Mouse (Mus musculus) stomach, postnatal 0 days (tissue): Measurements from ENCODE around the gene Olfr958. TPM values are rescaled to one million over a fixed set of nuclear protein-coding genes. Genes with fewer than 3 reads are reported as not detected.

Experiments
- ATAC-seq: fragments of 200-750 bp; cut with Nextera tagmentation; 2 replicates; pipeline ENCODE4 v1.8.0; 2017; ENCODE audit not compliant: low FRiP score, low TSS enrichment
- DNase-seq: peaks from one replicate; pipeline ENCODE4 v3.0.0-alpha.2; 2016; ENCODE audit warnings: low spot score
- H3K27ac ChIP-seq: fragments of 300-500 bp; sonication (generic); replicated peaks from 2 replicates; pipeline ENCODE4 v1.5.1; 2014; ENCODE audit warnings: mild to moderate bottlenecking, control low read depth
- H3K27me3 ChIP-seq: fragments of 300-500 bp; sonication (generic); 2 replicates; pipeline ENCODE4 v1.6.1; 2014; ENCODE audit warnings: low read length; ENCODE audit not compliant: control insufficient read depth, insufficient read depth
- H3K36me3 ChIP-seq: fragments of 300-500 bp; sonication (generic); 2 replicates; pipeline ENCODE4 v1.6.1; 2014; ENCODE audit warnings: low read length, mixed read lengths; ENCODE audit not compliant: control insufficient read depth, insufficient read depth
- H3K4me1 ChIP-seq: fragments of 300-500 bp; sonication (generic); replicated peaks from 2 replicates; pipeline ENCODE4 v1.6.1; 2014; ENCODE audit warnings: antibody characterized with exemption; ENCODE audit not compliant: control insufficient read depth, insufficient read depth
- H3K4me2 ChIP-seq: fragments of 300-500 bp; sonication (generic); replicated peaks from 2 replicates; pipeline ENCODE4 v1.6.1; 2014; ENCODE audit warnings: low read depth, mild to moderate bottlenecking, control low read depth, moderate library complexity
- H3K4me3 ChIP-seq: fragments of 300-500 bp; sonication (generic); 2 replicates; pipeline ENCODE4 v1.5.1; 2014; ENCODE audit warnings: low read depth, low read length, control low read depth
- H3K9ac ChIP-seq: fragments of 300-500 bp; sonication (generic); 2 replicates; pipeline ENCODE4 v1.6.1; 2014; ENCODE audit warnings: mild to moderate bottlenecking, low read length, control low read depth, mixed read lengths
- H3K9me3 ChIP-seq: fragments of 300-500 bp; sonication (generic); 2 replicates; pipeline ENCODE4 v1.6.1; 2016; ENCODE audit warnings: low read length; ENCODE audit not compliant: control insufficient read depth
- CTCF ChIP-seq: IDR thresholded peaks from 2 replicates; pipeline ENCODE4 v1.5.1; 2016; ENCODE audit warnings: antibody characterized with exemption, low read depth, mild to moderate bottlenecking, moderate library complexity
- EP300 ChIP-seq: optimal IDR thresholded peaks from 2 replicates; pipeline ENCODE3; 2016; ENCODE audit warnings: antibody characterized with exemption
- WGBS: fragments of 180-500 bp; shearing (Covaris S2); extraction: QIAGEN DNeasy Blood & Tissue Kit; methylation state at CpG from one replicate; pipeline ENCODE4 v1.1.7; 2014; 5-methylcytosine and 5-hydroxymethylcytosine counted together
- polyA plus RNA-seq: library from polyadenylated mRNA; unstranded; fragments of >200 nt; fragmentation: Nextera tagmentation; extraction: Ambion mirVana; gene quantifications from 2 replicates; pipeline ENCODE4 v1.2.1, GENCODE M21; 2015

The Olfr958 gene
- polyA plus RNA-seq, 1 experiment from 2014 or later, result not detected

GRCm38 (mm10) chr9:39557529-39558348 is 3.9 kb upstream of the Olfr958 start:
- no peaks in the 10 kb centered on the region for H3K36me3 ChIP-seq
- no peak overlapping the region for H3K9ac ChIP-seq
- H3K27ac ChIP-seq, result no peak overlapping the region
- no peaks in the 10 kb centered on the region for H3K9me3 ChIP-seq
- WGBS, result 51% methylated on average over 3 of the region's 3 CpGs
- ATAC-seq, result no peak
- DNase-seq, result no peak
- TF ChIP-seq CTCF (no peak), EP300 (no peak)
- H3K4me2 ChIP-seq, result no peak overlapping the region
- no peaks in the 10 kb centered on the region for H3K27me3 ChIP-seq
- no peak overlapping the region for H3K4me3 ChIP-seq
- no peaks in the 10 kb centered on the region for H3K4me1 ChIP-seq

- WGBS, result 51% methylated on average over 5 of the region's 5 CpGs
- DNase-seq, result no peak
- H3K4me2 ChIP-seq, result no peak overlapping the region
- no peaks in the 10 kb centered on the region for H3K27me3 ChIP-seq
- no peak for ATAC-seq
- no peak for TF ChIP-seq EP300
- TF ChIP-seq CTCF, result no peak
- no peak overlapping the region for H3K9ac ChIP-seq
- no peak overlapping the region for H3K4me3 ChIP-seq
- H3K36me3 ChIP-seq, result no peaks in the 10 kb centered on the region
- H3K4me1 ChIP-seq, result no peaks in the 10 kb centered on the region
- no peaks in the 10 kb centered on the region for H3K9me3 ChIP-seq
- H3K27ac ChIP-seq, result no peak overlapping the region
These were observed 3.0 kb downstream of the Olfr958 start for GRCm38 (mm10) chr9:39550806-39551205.

- ATAC-seq (no peak), DNase-seq (no peak)
- no peak overlapping the region for H3K9ac ChIP-seq
- no peaks in the 10 kb centered on the region for H3K4me1 ChIP-seq
- H3K4me2 ChIP-seq, result no peak overlapping the region
- no peak for TF ChIP-seq EP300
- no peaks in the 10 kb centered on the region for H3K36me3 ChIP-seq
- H3K4me3 ChIP-seq, result no peak overlapping the region
- no peak overlapping the region for H3K27ac ChIP-seq
- no peaks in the 10 kb centered on the region for H3K27me3 ChIP-seq
- H3K9me3 ChIP-seq, result no peaks in the 10 kb centered on the region
- WGBS, result 61% methylated on average over 1 of the region's 1 CpGs
These were observed 30.1 kb downstream of the Olfr958 start for GRCm38 (mm10) chr9:39523616-39524285.

- no peak overlapping the region for H3K4me2 ChIP-seq
- no peaks in the 10 kb centered on the region for H3K27me3 ChIP-seq
- no peaks in the 10 kb centered on the region for H3K9me3 ChIP-seq
- no peak overlapping the region for H3K27ac ChIP-seq
- no peak overlapping the region for H3K4me3 ChIP-seq
- H3K4me1 ChIP-seq, result no peaks in the 10 kb centered on the region
- no peak for TF ChIP-seq CTCF
- TF ChIP-seq EP300, result no peak
- DNase-seq (no peak), ATAC-seq (no peak)
- H3K36me3 ChIP-seq, result no peaks in the 10 kb centered on the region
- no peak overlapping the region for H3K9ac ChIP-seq
These were observed 35.3 kb downstream of the Olfr958 start for GRCm38 (mm10) chr9:39518595-39518994.

- Histone ChIP-seq H3K9me3 (no peaks in the 10 kb centered on the region), H3K36me3 (no peaks in the 10 kb centered on the region), H3K4me3 (no peak within 1 kb of the TSS), H3K9ac (no peak within 1 kb of the TSS), H3K27ac (no peak within 1 kb of the TSS), H3K27me3 (no peaks in the 10 kb centered on the region), H3K4me2 (no peak within 1 kb of the TSS), H3K4me1 (no peaks in the 10 kb centered on the region)
- ATAC-seq (no peak), DNase-seq (no peak)
- TF ChIP-seq CTCF (no peak), EP300 (no peak)
- 29% methylated on average over 3 of the region's 3 CpGs for WGBS
These were observed 38.3 kb downstream of the Olfr958 start, which contains the start of gene Olfr957 for GRCm38 (mm10) chr9:39515531-39515930. Gene Olfr957 (minus strand): TSS chr9:39515809.

- ATAC-seq (no peak), DNase-seq (no peak)
- no peaks in the 10 kb centered on the region for H3K27me3 ChIP-seq
- WGBS, result 77% methylated on average over 9 of the region's 9 CpGs
- no peaks in the 10 kb centered on the region for H3K9me3 ChIP-seq
- H3K9ac ChIP-seq, result no peak overlapping the region
- TF ChIP-seq CTCF (no peak), EP300 (no peak)
- H3K4me3 ChIP-seq, result no peak overlapping the region
- no peak overlapping the region for H3K4me2 ChIP-seq
- H3K27ac ChIP-seq, result no peak overlapping the region
- H3K4me1 ChIP-seq, result no peaks in the 10 kb centered on the region
- H3K36me3 ChIP-seq, result no peaks in the 10 kb centered on the region
These were observed 44.4 kb downstream of the Olfr958 start for GRCm38 (mm10) chr9:39509412-39509811.
